Mouse (Mus musculus): Measurements from ENCODE around the gene Rspry1. TPM values are rescaled to one million over a fixed set of nuclear protein-coding genes. Genes with fewer than 3 reads are reported as not detected.

Rspry1 gene
- polyA plus RNA-seq, 1 experiment, result 7.4 TPM

DNA sequence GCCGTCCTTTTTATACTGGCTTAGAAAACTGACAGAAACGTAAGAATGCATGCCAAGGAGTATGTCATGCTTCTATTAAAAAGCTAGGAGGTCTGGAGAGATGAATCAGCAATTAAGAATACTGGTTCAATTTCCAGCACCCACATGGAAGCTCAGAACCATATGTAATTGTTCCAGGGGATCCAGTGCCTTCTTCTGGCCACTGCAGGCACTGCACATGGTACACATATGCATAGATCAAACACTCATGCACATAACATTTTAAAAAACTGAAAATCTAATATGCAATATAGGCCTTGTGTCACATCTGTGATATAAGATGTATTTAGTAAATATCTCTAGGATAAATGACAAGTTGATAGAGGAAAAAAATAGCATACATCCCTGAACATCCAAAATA is 56.3 kb downstream of the Rspry1 start:
- H3K79me2 ChIP-seq (ENCODE audit: control insufficient read depth, insufficient read depth), result no peaks in the 10 kb centered on the region
- H3K36me3 ChIP-seq (ENCODE audit: control insufficient read depth, insufficient read depth), result peaks cover 21% of the 10 kb centered on the region
- no peak overlapping the region for H3K4me2 ChIP-seq (ENCODE audit: low read depth)
- TF ChIP-seq POLR2A (IDR thresholded peaks at IDR 0.05; ENCODE audit: insufficient read length, low read depth) (no peak), MYOG (IDR thresholded peaks at IDR 0.05; ENCODE audit: control insufficient read depth in 1 of 3, insufficient read depth in 1 of 3, insufficient read length in 2 of 3, low read depth in 2 of 3) (no peak), POLR2AphosphoS2 (IDR thresholded peaks at IDR 0.05; ENCODE audit: insufficient read length, low read depth) (no peak), MAX (IDR thresholded peaks at IDR 0.05; ENCODE audit: low read depth) (no peak), REST (IDR thresholded peaks at IDR 0.05; ENCODE audit: insufficient read depth, insufficient read length) (no peak), SRF (IDR thresholded peaks at IDR 0.05; ENCODE audit: control insufficient read depth, insufficient read length, low read depth) (no peak), TCF12 (IDR thresholded peaks at IDR 0.05; ENCODE audit: insufficient read depth, poor library complexity, severe bottlenecking) (no peak), E2F4 (IDR thresholded peaks at IDR 0.05; ENCODE audit: insufficient read depth) (no peak), CEBPB (IDR thresholded peaks at IDR 0.05; ENCODE audit: insufficient read depth, poor library complexity, severe bottlenecking) (no peak), TCF3 (IDR thresholded peaks at IDR 0.05; ENCODE audit: insufficient read length, low read depth) (no peak), USF1 (IDR thresholded peaks at IDR 0.05; ENCODE audit: low read depth) (no peak), MYOD1 (IDR thresholded peaks at IDR 0.05; ENCODE audit: control insufficient read depth in 1 of 3, insufficient read length in 2 of 3, low read depth in 2 of 3) (no peak)
- H3ac ChIP-seq (ENCODE audit: control insufficient read depth, insufficient read length), result no peak overlapping the region
- H3K4me3 ChIP-seq, result no peak overlapping the region
- no peaks in the 10 kb centered on the region for H3K27me3 ChIP-seq (ENCODE audit: control insufficient read depth, insufficient read depth, insufficient read length)

GRCm38 (mm10) chr8:94660418-94660817 is 58.7 kb downstream of the Rspry1 start:
- no peaks in the 10 kb centered on the region for H3K27me3 ChIP-seq (ENCODE audit: control insufficient read depth, insufficient read depth, insufficient read length)
- H3K4me3 ChIP-seq, result no peak overlapping the region
- H3ac ChIP-seq (ENCODE audit: control insufficient read depth, insufficient read length), result no peak overlapping the region
- H3K4me2 ChIP-seq (ENCODE audit: low read depth), result no peak overlapping the region
- H3K36me3 ChIP-seq (ENCODE audit: control insufficient read depth, insufficient read depth), result peaks cover 11% of the 10 kb centered on the region
- H3K79me2 ChIP-seq (ENCODE audit: control insufficient read depth, insufficient read depth), result no peaks in the 10 kb centered on the region
- TF ChIP-seq E2F4 (IDR thresholded peaks at IDR 0.05; ENCODE audit: insufficient read depth) (no peak), REST (IDR thresholded peaks at IDR 0.05; ENCODE audit: insufficient read depth, insufficient read length) (no peak), CEBPB (IDR thresholded peaks at IDR 0.05; ENCODE audit: insufficient read depth, poor library complexity, severe bottlenecking) (no peak), TCF12 (IDR thresholded peaks at IDR 0.05; ENCODE audit: insufficient read depth, poor library complexity, severe bottlenecking) (no peak), MYOG (IDR thresholded peaks at IDR 0.05; ENCODE audit: control insufficient read depth in 1 of 3, insufficient read depth in 1 of 3, insufficient read length in 2 of 3, low read depth in 2 of 3) (no peak), TCF3 (IDR thresholded peaks at IDR 0.05; ENCODE audit: insufficient read length, low read depth) (no peak), POLR2AphosphoS2 (IDR thresholded peaks at IDR 0.05; ENCODE audit: insufficient read length, low read depth) (no peak), POLR2A (IDR thresholded peaks at IDR 0.05; ENCODE audit: insufficient read length, low read depth) (no peak), USF1 (IDR thresholded peaks at IDR 0.05; ENCODE audit: low read depth) (no peak), SRF (IDR thresholded peaks at IDR 0.05; ENCODE audit: control insufficient read depth, insufficient read length, low read depth) (no peak), MYOD1 (IDR thresholded peaks at IDR 0.05; ENCODE audit: control insufficient read depth in 1 of 3, insufficient read length in 2 of 3, low read depth in 2 of 3) (no peak), MAX (IDR thresholded peaks at IDR 0.05; ENCODE audit: low read depth) (no peak)

- TF ChIP-seq SRF (IDR thresholded peaks at IDR 0.05; ENCODE audit: control insufficient read depth, insufficient read length, low read depth) (no peak), POLR2AphosphoS2 (IDR thresholded peaks at IDR 0.05; ENCODE audit: insufficient read length, low read depth) (no peak), TCF3 (IDR thresholded peaks at IDR 0.05; ENCODE audit: insufficient read length, low read depth) (no peak), CEBPB (IDR thresholded peaks at IDR 0.05; ENCODE audit: insufficient read depth, poor library complexity, severe bottlenecking) (no peak), E2F4 (IDR thresholded peaks at IDR 0.05; ENCODE audit: insufficient read depth) (no peak), MYOD1 (IDR thresholded peaks at IDR 0.05; ENCODE audit: control insufficient read depth in 1 of 3, insufficient read length in 2 of 3, low read depth in 2 of 3) (no peak), TCF12 (IDR thresholded peaks at IDR 0.05; ENCODE audit: insufficient read depth, poor library complexity, severe bottlenecking) (no peak), REST (IDR thresholded peaks at IDR 0.05; ENCODE audit: insufficient read depth, insufficient read length) (no peak), MYOG (IDR thresholded peaks at IDR 0.05; ENCODE audit: control insufficient read depth in 1 of 3, insufficient read depth in 1 of 3, insufficient read length in 2 of 3, low read depth in 2 of 3) (no peak), MAX (IDR thresholded peaks at IDR 0.05; ENCODE audit: low read depth) (no peak), USF1 (IDR thresholded peaks at IDR 0.05; ENCODE audit: low read depth) (no peak), POLR2A (IDR thresholded peaks at IDR 0.05; ENCODE audit: insufficient read length, low read depth) (no peak)
- no peak overlapping the region for H3K4me3 ChIP-seq
- no peaks in the 10 kb centered on the region for H3K27me3 ChIP-seq (ENCODE audit: control insufficient read depth, insufficient read depth, insufficient read length)
- peaks cover 17% of the 10 kb centered on the region for H3K36me3 ChIP-seq (ENCODE audit: control insufficient read depth, insufficient read depth)
- no peak overlapping the region for H3K4me2 ChIP-seq (ENCODE audit: low read depth)
- H3K79me2 ChIP-seq (ENCODE audit: control insufficient read depth, insufficient read depth), result peaks cover 18% of the 10 kb centered on the region
- no peak overlapping the region for H3ac ChIP-seq (ENCODE audit: control insufficient read depth, insufficient read length)
Observed at GRCm38 (mm10) chr8:94664722-94665121, 63.0 kb downstream of the Rspry1 start.

GRCm38 (mm10) chr8:94666456-94667308 is 64.9 kb downstream of the Rspry1 start, which contains the start of gene Arl2bp:
Gene Arl2bp, plus strand, starts transcription at chr8:94666600.
- Histone ChIP-seq H3K27me3 (ENCODE audit: control insufficient read depth, insufficient read depth, insufficient read length) (no peaks in the 10 kb centered on the region), H3K36me3 (ENCODE audit: control insufficient read depth, insufficient read depth) (peaks cover 13% of the 10 kb centered on the region), H3K4me3 (peak within 1 kb of the TSS; percentile 73), H3ac (ENCODE audit: control insufficient read depth, insufficient read length) (peak within 1 kb of the TSS; percentile 92), H3K79me2 (ENCODE audit: control insufficient read depth, insufficient read depth) (peaks cover 18% of the 10 kb centered on the region), H3K4me2 (ENCODE audit: low read depth) (peak within 1 kb of the TSS; percentile 94)
- TF ChIP-seq SRF (IDR thresholded peaks at IDR 0.05; ENCODE audit: control insufficient read depth, insufficient read length, low read depth) (no peak), POLR2A (IDR thresholded peaks at IDR 0.05; ENCODE audit: insufficient read length, low read depth) (peak; percentile 84), MYOD1 (IDR thresholded peaks at IDR 0.05; ENCODE audit: control insufficient read depth in 1 of 3, insufficient read length in 2 of 3, low read depth in 2 of 3) (peak in 1 of 3 experiments; percentile 10), POLR2AphosphoS2 (IDR thresholded peaks at IDR 0.05; ENCODE audit: insufficient read length, low read depth) (peak; percentile 77)

Measured in myocyte (in vitro differentiated cells).